Mouse (Mus musculus) spleen, postnatal 0 days (tissue): ENCODE measurements around the gene Ccdc61. TPM values are rescaled to one million over a fixed set of nuclear protein-coding genes. Genes with fewer than 3 reads are reported as not detected.

ENCODE experiments used
- polyA plus RNA-seq: library from polyadenylated mRNA; unstranded; fragments of >200 nt; fragmentation: Nextera tagmentation; extraction: Ambion mirVana; gene quantifications from 2 replicates; pipeline ENCODE4 v1.2.1, GENCODE M21; 2015

Gene Ccdc61
- 12.5 and 14.3 TPM in 2 replicates for polyA plus RNA-seq

DNA sequence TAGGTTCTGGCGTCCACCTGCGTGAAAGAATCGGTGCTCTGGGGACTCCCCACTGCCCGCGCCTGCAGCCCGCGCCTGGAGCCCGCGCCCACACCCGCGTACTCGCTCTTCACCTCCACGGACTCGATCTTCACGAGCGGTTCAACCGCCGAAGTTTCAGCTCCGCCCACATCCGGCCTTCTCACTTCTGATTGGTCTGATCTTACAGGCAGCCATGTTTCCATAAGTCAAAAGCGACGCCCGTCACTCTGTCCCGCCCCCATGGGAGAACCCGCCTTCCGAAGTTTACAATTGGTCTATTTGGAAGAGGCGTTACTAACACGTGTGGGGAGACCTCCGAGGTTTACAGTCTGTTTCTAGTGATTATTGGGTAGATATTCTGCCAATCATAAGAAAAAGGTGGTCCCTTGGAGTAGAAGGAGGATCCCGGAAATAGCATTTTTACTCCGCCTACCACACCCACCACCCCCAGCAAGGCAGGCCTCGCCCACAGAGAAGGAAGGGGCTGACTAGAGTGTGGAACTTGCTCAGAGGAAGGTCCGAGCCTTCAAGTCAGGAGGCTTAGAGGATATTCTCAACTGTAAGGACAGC lies at the start of gene Ccdc61:
Gene Ccdc61, minus strand, starts transcription at position 175 of the 591 bp plus-strand sequence.

DNA sequence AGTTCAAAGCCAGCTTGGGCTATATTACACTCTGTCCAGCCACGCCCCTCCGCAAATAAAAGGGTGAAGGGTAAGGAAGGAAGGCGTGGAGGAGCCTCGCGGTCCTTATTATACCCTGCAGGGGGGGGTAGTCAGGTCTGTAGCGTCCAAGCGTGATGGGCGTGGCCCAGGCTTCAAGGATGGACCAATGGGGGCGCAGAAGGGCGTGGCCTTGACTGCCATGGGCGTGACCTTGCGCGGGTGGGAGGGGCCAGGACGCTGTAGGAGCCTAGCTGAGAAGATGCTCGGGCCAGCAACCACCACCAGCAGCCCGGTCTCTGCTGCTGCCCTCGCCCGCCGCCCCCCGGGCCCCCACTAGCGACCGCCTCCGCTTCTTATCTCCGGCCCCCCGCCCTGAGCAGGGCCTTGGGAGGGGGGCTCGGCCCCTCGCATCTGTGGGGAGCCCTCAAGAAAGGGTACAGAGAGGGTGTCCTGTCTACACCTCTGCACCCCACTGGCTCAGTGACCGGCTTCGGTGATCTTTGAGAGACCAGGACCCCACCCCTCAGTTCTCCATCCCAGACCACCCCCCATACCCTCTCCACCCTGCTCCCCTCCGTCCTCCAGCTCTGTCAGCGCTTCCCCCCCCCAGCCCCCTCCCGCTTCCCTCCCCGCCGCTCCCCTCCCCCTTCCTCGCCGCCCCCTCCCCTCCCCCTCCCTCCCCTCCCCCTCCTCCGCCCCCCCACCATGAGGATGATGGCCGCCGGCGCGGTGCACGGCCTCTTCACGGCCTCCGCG lies 15.1 kb upstream of the Ccdc61 start, which contains the start of gene Nova2:
Gene Nova2, plus strand, starts transcription at position 727 of the 777 bp plus-strand sequence.

DNA sequence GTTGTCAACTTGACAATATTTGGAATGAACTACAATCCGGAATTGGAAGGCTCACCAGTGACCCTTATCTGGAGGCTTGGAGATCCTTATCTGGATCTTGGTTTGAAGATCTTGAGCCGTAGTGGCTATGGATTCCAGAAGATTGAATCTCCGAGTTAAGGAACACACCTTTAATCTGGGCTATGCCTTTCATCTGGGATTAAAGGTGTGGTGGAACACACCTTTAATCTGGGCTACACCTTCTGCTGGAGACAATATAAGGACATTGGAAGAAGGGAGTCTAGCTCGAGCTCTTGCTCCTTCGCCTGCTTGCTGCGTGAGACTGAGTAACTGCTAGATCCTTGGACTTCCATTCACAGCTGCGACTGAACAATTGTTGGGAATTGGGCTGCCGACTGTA lies 39.2 kb downstream of the Ccdc61 start, which contains the start of gene Pglyrp1:
Gene Pglyrp1, plus strand, starts transcription at position 301 of the 400 bp plus-strand sequence.

Other genes with a start within 250 kb of the Ccdc61 start
- not detected in 2 replicates for gene Psg20, start 224.2 kb downstream of the Ccdc61 start, polyA plus RNA-seq
- gene Psg22, start 192.3 kb downstream of the Ccdc61 start, polyA plus RNA-seq: 0.08 TPM in 1 of 2 replicates, not detected in the other
- gene Psg19, start 111.9 kb downstream of the Ccdc61 start, polyA plus RNA-seq: not detected in 2 replicates
- gene Psg17, start 88.8 kb downstream of the Ccdc61 start, polyA plus RNA-seq: not detected in 2 replicates
- gene Mill2, start 70.4 kb downstream of the Ccdc61 start, polyA plus RNA-seq: 0.60 and 0.80 TPM in 2 replicates
- gene Pglyrp1, start 39.1 kb downstream of the Ccdc61 start, polyA plus RNA-seq: 247 and 352 TPM in 2 replicates
- 0.31 and 0.36 TPM in 2 replicates for gene Nova2, start 15.5 kb upstream of the Ccdc61 start, polyA plus RNA-seq
- not detected in 2 replicates for gene Nanos2, start 77.0 kb upstream of the Ccdc61 start, polyA plus RNA-seq
- 1.1 and 1.4 TPM in 2 replicates for gene Mypop, start 80.8 kb upstream of the Ccdc61 start, polyA plus RNA-seq
- gene Irf2bp1, start 93.6 kb upstream of the Ccdc61 start, polyA plus RNA-seq: 7.4 and 8.6 TPM in 2 replicates
- gene Foxa3, start 113.1 kb upstream of the Ccdc61 start, polyA plus RNA-seq: 0.15 and 0.19 TPM in 2 replicates
- gene Sympk, start 114.0 kb upstream of the Ccdc61 start, polyA plus RNA-seq: 11.2 and 11.7 TPM in 2 replicates
- gene Rsph6a, start 144.3 kb upstream of the Ccdc61 start, polyA plus RNA-seq: not detected in 2 replicates
- 5.5 and 7.2 TPM in 2 replicates for gene Dmwd, start 165.8 kb upstream of the Ccdc61 start, polyA plus RNA-seq
- 9.4 and 11.5 TPM in 2 replicates for gene Dmpk, start 173.4 kb upstream of the Ccdc61 start, polyA plus RNA-seq
- gene Six5, start 184.2 kb upstream of the Ccdc61 start, polyA plus RNA-seq: 1.4 and 2.4 TPM in 2 replicates
- 0.25 and 0.51 TPM in 2 replicates for gene Gm4969, start 208.0 kb upstream of the Ccdc61 start, polyA plus RNA-seq
- gene Fbxo46, start 209.4 kb upstream of the Ccdc61 start, polyA plus RNA-seq: 7.2 and 8.3 TPM in 2 replicates
- gene Qpctl, start 238.9 kb upstream of the Ccdc61 start, polyA plus RNA-seq: 6.5 and 7.0 TPM in 2 replicates
- gene Snrpd2, start 239.3 kb upstream of the Ccdc61 start, polyA plus RNA-seq: 84.5 and 92.5 TPM in 2 replicates